ENCODE assay signal across 11 mouse cellular contexts in genomic region chr3:88456746-88457532, GRCm38 (mm10). TPM values are rescaled to one million over a fixed set of nuclear protein-coding genes. Genes with fewer than 3 reads are reported as not detected.
A peak's percentile ranks its signal among the peaks of the same experiment; 100 is the strongest.
DNase-seq lines count a peak whose midpoint lies in the region; ATAC-seq lines count a peak whose summit lies in the region.
"Had no signal": no experiment of that assay in that cellular context is flagged by ENCODE, and none has a peak within 500 bp of the region (broad histone marks: within the 10 kb centered on the region; RNA-seq: fewer than 3 reads in every experiment).

No protein-coding gene starts in this region.

- H3K27ac ChIP-seq in hindbrain, embryonic 14.5 days: no peak overlapping the region
- H3K27ac ChIP-seq in midbrain, embryonic 13.5 days: peak overlapping the region; percentile 41
- H3K27ac ChIP-seq: macrophage had no signal

- DNase-seq in CD4-positive, CD25-positive, alpha-beta regulatory T cell, adult 2 months (ENCODE audit: low read depth, low spot score): peak; percentile 65
- DNase-seq in CD4-positive helper T cell, adult 2 months (ENCODE audit: low read depth, low spot score): peak; percentile 52
- no peak for DNase-seq in hindbrain, embryonic 14.5 days (ENCODE audit: low spot score)
- no peak for DNase-seq in heart, postnatal 4 days
- DNase-seq in thymus, adult 18-20 months: no peak
- DNase-seq: cerebellum, adult 2 months; right cerebral cortex, adult 18-20 months had no signal

- no peaks in the 10 kb centered on the region for H3K27me3 ChIP-seq in hindbrain, embryonic 14.5 days (ENCODE audit: control insufficient read depth, insufficient read depth, low read length)
- H3K27me3 ChIP-seq in midbrain, embryonic 13.5 days: 0 out of 2 replicates have a peak, but pooled peaks cover 11% of the 10 kb centered on the region

- 64% methylated on average over 7 of the region's 7 CpGs for WGBS in hindbrain, embryonic 14.5 days
- 80% methylated on average over 7 of the region's 7 CpGs for WGBS in midbrain, embryonic 13.5 days

- H3K9ac ChIP-seq in hindbrain, embryonic 14.5 days: peak overlapping the region; percentile 72
- peak overlapping the region; percentile 77 for H3K9ac ChIP-seq in midbrain, embryonic 13.5 days (replicated peaks)

- peak overlapping the region; percentile 43 for H3K4me3 ChIP-seq in hindbrain, embryonic 14.5 days (replicated peaks; ENCODE audit: low read length)
- H3K4me3 ChIP-seq in midbrain, embryonic 13.5 days (replicated peaks): peak overlapping the region; percentile 49

- peak overlapping the region; percentile 86 for H3K4me2 ChIP-seq in hindbrain, embryonic 14.5 days (replicated peaks)
- peak overlapping the region; percentile 72 for H3K4me2 ChIP-seq in midbrain, embryonic 13.5 days (replicated peaks)

- peaks cover 7% of the 10 kb centered on the region; the same call in 1 of the 2 replicates for H3K36me3 ChIP-seq in hindbrain, embryonic 14.5 days (replicated peaks; ENCODE audit: control insufficient read depth, insufficient read depth)
- peaks cover 22% of the 10 kb centered on the region for H3K36me3 ChIP-seq in midbrain, embryonic 13.5 days

- no peak for ATAC-seq in CD4-positive, CD25-positive, alpha-beta regulatory T cell, adult 4 months
- no peak for ATAC-seq in hindbrain, embryonic 14.5 days (ENCODE audit: low FRiP score)
- ATAC-seq in midbrain, embryonic 13.5 days: no peak
- ATAC-seq in erythroblast, adult 5-6 weeks (replicated peaks; ENCODE audit: low FRiP score, poor library complexity, severe bottlenecking): no peak

- no peaks in the 10 kb centered on the region for H3K9me3 ChIP-seq in hindbrain, embryonic 14.5 days (ENCODE audit: control insufficient read depth, low read length)
- no peaks in the 10 kb centered on the region for H3K9me3 ChIP-seq in midbrain, embryonic 13.5 days

- peaks cover 22% of the 10 kb centered on the region for H3K4me1 ChIP-seq in hindbrain, embryonic 14.5 days (replicated peaks; ENCODE audit: control insufficient read depth, insufficient read depth, low read length)
- H3K4me1 ChIP-seq in midbrain, embryonic 13.5 days (replicated peaks): peaks cover 44% of the 10 kb centered on the region

RNA-seq across cellular contexts. Expression of gene Sema4a, which starts 4.0 kb away (rescaled TPM):
- polyA plus RNA-seq in CD4-positive, CD25-positive, alpha-beta regulatory T cell, adult 4 months (2017; shearing (Covaris generic)): 10 to 100 TPM; 17.6 to 32.8 TPM
- 21.5 and 22.9 TPM in 2 replicates for polyA plus RNA-seq in hindbrain, embryonic 14.5 days (2014; fragmentation: Nextera tagmentation; extraction: Ambion mirVana)
- polyA plus RNA-seq in midbrain, embryonic 13.5 days (2015; fragmentation: Nextera tagmentation; extraction: Ambion mirVana): 28.8 and 31.1 TPM in 2 replicates
- total RNA-seq in heart, postnatal 4 days (2021): 1 to 10 TPM; 1.5 to 1.7 TPM
- 29.7 and 57.3 TPM in 2 replicates for total RNA-seq in erythroblast, adult 5-6 weeks (2015; ENCODE audit: low replicate concordance)
- total RNA-seq in erythroblast, adult 5-6 weeks (2017; ENCODE audit: low replicate concordance): 9.8 and 20.7 TPM in 2 replicates

RNA-seq across cellular contexts. Expression of gene Slc25a44, which starts 32.0 kb away (rescaled TPM):
- polyA plus RNA-seq in CD4-positive, CD25-positive, alpha-beta regulatory T cell, adult 4 months (2017; shearing (Covaris generic)): 10 to 100 TPM; 17.5 to 18.5 TPM
- polyA plus RNA-seq in hindbrain, embryonic 14.5 days (2014; fragmentation: Nextera tagmentation; extraction: Ambion mirVana): 36.4 and 42.2 TPM in 2 replicates
- 28.7 and 29.7 TPM in 2 replicates for polyA plus RNA-seq in midbrain, embryonic 13.5 days (2015; fragmentation: Nextera tagmentation; extraction: Ambion mirVana)
- total RNA-seq in heart, postnatal 4 days (2021): 10 to 100 TPM; 13.9 to 14.6 TPM
- 7.9 and 11.5 TPM in 2 replicates for total RNA-seq in erythroblast, adult 5-6 weeks (2015; ENCODE audit: low replicate concordance)
- 13.7 and 20.2 TPM in 2 replicates for total RNA-seq in erythroblast, adult 5-6 weeks (2017; ENCODE audit: low replicate concordance)

RNA-seq across cellular contexts. Expression of gene Pmf1, which starts 46.8 kb away (rescaled TPM):
- 10 to 100 TPM; 37.2 to 52.9 TPM for polyA plus RNA-seq in CD4-positive, CD25-positive, alpha-beta regulatory T cell, adult 4 months (2017; shearing (Covaris generic))
- 26.0 and 27.4 TPM in 2 replicates for polyA plus RNA-seq in hindbrain, embryonic 14.5 days (2014; fragmentation: Nextera tagmentation; extraction: Ambion mirVana)
- 51.7 and 56.8 TPM in 2 replicates for polyA plus RNA-seq in midbrain, embryonic 13.5 days (2015; fragmentation: Nextera tagmentation; extraction: Ambion mirVana)
- 10 to 100 TPM; 87.5 to 88.0 TPM for total RNA-seq in heart, postnatal 4 days (2021)
- 33.2 and 56.6 TPM in 2 replicates for total RNA-seq in erythroblast, adult 5-6 weeks (2015; ENCODE audit: low replicate concordance)
- 42.1 and 43.4 TPM in 2 replicates for total RNA-seq in erythroblast, adult 5-6 weeks (2017; ENCODE audit: low replicate concordance)

RNA-seq across cellular contexts. Expression of gene Lmna, which starts 52.8 kb away (rescaled TPM):
- polyA plus RNA-seq in CD4-positive, CD25-positive, alpha-beta regulatory T cell, adult 4 months (2017; shearing (Covaris generic)): 1 to 10 TPM; 5.0 to 5.1 TPM
- polyA plus RNA-seq in hindbrain, embryonic 14.5 days (2014; fragmentation: Nextera tagmentation; extraction: Ambion mirVana): 44.3 and 47.3 TPM in 2 replicates
- 21.4 and 23.4 TPM in 2 replicates for polyA plus RNA-seq in midbrain, embryonic 13.5 days (2015; fragmentation: Nextera tagmentation; extraction: Ambion mirVana)
- 100 to 1,000 TPM; 178 to 181 TPM for total RNA-seq in heart, postnatal 4 days (2021)
- total RNA-seq in erythroblast, adult 5-6 weeks (2015; ENCODE audit: low replicate concordance): 6.9 and 9.0 TPM in 2 replicates
- total RNA-seq in erythroblast, adult 5-6 weeks (2017; ENCODE audit: low replicate concordance): 45.6 and 52.7 TPM in 2 replicates

Comparison
In these comparisons a context has a peak if more than half of its experiments do, and no peak if none do; other contexts are left out.
1. DNase-seq: peak in CD4-positive, CD25-positive, alpha-beta regulatory T cell, adult 2 months (single experiment) and CD4-positive helper T cell, adult 2 months (single experiment); none in hindbrain, embryonic 14.5 days (single experiment), heart, postnatal 4 days (single experiment) and thymus, adult 18-20 months (0 of 2).